Mouse (Mus musculus) lung, postnatal 0 days (tissue): Measurements from ENCODE around the gene Mypop. TPM values are rescaled to one million over a fixed set of nuclear protein-coding genes. Genes with fewer than 3 reads are reported as not detected.
A peak's percentile ranks its signal among the peaks of the same experiment; 100 is the strongest.

Experiments used
- ATAC-seq: fragments of 200-750 bp; cut with Nextera tagmentation; 2 replicates; pipeline ENCODE4 v1.8.0; 2017; ENCODE audit warnings: moderate library complexity
- DNase-seq: peaks from one replicate; pipeline ENCODE4 v3.0.0-alpha.2; 2016; ENCODE audit warnings: low spot score
- H3K27ac ChIP-seq: fragments of 300-500 bp; sonication (generic); 2 replicates; pipeline ENCODE4 v1.5.1; 2014; ENCODE audit warnings: antibody characterized with exemption, mild to moderate bottlenecking, low read length, mixed read lengths
- H3K27me3 ChIP-seq: fragments of 300-500 bp; sonication (generic); replicated peaks from 2 replicates; pipeline ENCODE4 v1.6.1; 2014; ENCODE audit warnings: low read length, mixed read lengths; ENCODE audit not compliant: insufficient read depth
- H3K36me3 ChIP-seq: fragments of 300-500 bp; sonication (generic); 2 replicates; pipeline ENCODE4 v1.6.1; 2014; ENCODE audit warnings: low read length, mixed read lengths; ENCODE audit not compliant: insufficient read depth
- H3K4me1 ChIP-seq: fragments of 300-500 bp; sonication (generic); 2 replicates; pipeline ENCODE4 v1.6.1; 2014; ENCODE audit warnings: antibody characterized with exemption, low read depth, low read length, mixed read lengths; ENCODE audit not compliant: insufficient read depth
- H3K4me2 ChIP-seq: fragments of 300-500 bp; sonication (generic); replicated peaks from 2 replicates; pipeline ENCODE4 v1.6.1; 2014; ENCODE audit warnings: low read depth, mild to moderate bottlenecking, low read length, moderate library complexity, mixed read lengths
- H3K4me3 ChIP-seq: fragments of 300-500 bp; sonication (generic); 2 replicates; pipeline ENCODE4 v1.5.1; 2014; ENCODE audit warnings: low read depth, low read length
- H3K9ac ChIP-seq: fragments of 300-500 bp; sonication (generic); replicated peaks from 2 replicates; pipeline ENCODE4 v1.6.1; 2014; ENCODE audit warnings: low read depth, mild to moderate bottlenecking
- H3K9me3 ChIP-seq: fragments of 300-500 bp; sonication (generic); 2 replicates; pipeline ENCODE4 v1.6.1; 2016; ENCODE audit warnings: low read length, mixed read lengths
- CTCF ChIP-seq: IDR thresholded peaks from 2 replicates; pipeline ENCODE4 v1.5.1; 2016; ENCODE audit warnings: antibody characterized with exemption, mild to moderate bottlenecking
- EP300 ChIP-seq: IDR thresholded peaks from 2 replicates; pipeline ENCODE4 v1.6.1; 2016; ENCODE audit warnings: antibody characterized with exemption, mild to moderate bottlenecking, control low read depth
- WGBS: fragments of 180-500 bp; shearing (Covaris S2); extraction: QIAGEN DNeasy Blood & Tissue Kit; methylation state at CpG from one replicate; pipeline ENCODE4 v1.1.7; 2014; 5-methylcytosine and 5-hydroxymethylcytosine counted together
- polyA plus RNA-seq: library from polyadenylated mRNA; unstranded; fragments of >200 nt; fragmentation: Nextera tagmentation; extraction: Ambion mirVana; gene quantifications from 2 replicates; pipeline ENCODE4 v1.2.1, GENCODE M21; 2015

Gene Mypop
- polyA plus RNA-seq: 2.3 and 2.6 TPM in 2 replicates

DNA sequence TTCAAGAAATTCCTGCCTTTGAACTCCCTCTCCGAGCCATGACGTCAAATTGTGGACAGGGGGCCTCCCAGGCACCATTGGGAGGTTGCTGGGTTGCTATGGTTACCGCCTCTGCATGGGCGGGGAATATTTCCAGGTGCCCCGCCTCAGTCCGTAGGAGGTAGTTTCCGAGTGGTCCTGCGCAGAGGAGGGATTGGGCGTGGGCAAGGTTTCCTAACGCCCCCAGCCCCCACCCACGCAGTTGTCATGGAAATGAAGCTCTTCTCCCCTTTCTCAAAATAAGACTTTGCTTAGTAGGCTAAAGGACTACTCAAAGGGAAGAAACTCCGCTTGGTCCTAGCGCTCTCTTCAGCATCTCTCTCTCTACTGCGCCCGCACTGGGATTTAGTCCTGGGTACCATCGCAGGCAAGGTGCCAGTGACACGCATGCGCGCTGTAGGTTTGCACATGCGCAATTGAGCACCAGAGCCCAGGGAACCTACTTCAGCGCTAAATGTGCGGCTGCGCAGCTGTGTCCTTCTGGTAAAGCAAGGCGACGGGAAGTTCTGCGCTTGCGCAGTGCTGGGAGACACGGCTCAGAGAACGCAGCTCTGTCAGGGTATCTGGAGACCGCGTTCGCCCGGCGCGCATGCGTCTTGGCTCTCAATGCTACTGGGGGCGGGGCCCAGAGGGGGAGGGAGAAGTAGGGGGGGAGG, at the start of gene Mypop:
Gene Mypop, plus strand, starts transcription at position 645 of the 695 bp plus-strand sequence.
- Histone ChIP-seq H3K36me3 (no peaks in the 10 kb centered on the region), H3K9me3 (no peaks in the 10 kb centered on the region), H3K4me3 (peak within 1 kb of the TSS; percentile 37), H3K4me1 (peaks cover 12% of the 10 kb centered on the region), H3K9ac (no peak within 1 kb of the TSS), H3K27ac (no peak within 1 kb of the TSS), H3K4me2 (peak within 1 kb of the TSS; percentile 67), H3K27me3 (0 out of 2 replicates have a peak, but pooled peaks cover 4% of the 10 kb centered on the region)
- peak; percentile 95 for ATAC-seq
- peak; percentile 100 for DNase-seq
- TF ChIP-seq CTCF: 0 out of 2 replicates have a peak, but pooled peaks have one; percentile 9
- no peak for TF ChIP-seq EP300
- under 1% methylated on average over 36 of the region's 37 CpGs for WGBS

GRCm38 (mm10) chr7:18942376-18942775, 48.7 kb upstream of the Mypop start:
- ATAC-seq: no peak
- Histone ChIP-seq H3K9me3 (no peaks in the 10 kb centered on the region), H3K36me3 (no peaks in the 10 kb centered on the region), H3K27ac (no peak overlapping the region), H3K9ac (no peak overlapping the region), H3K4me3 (no peak overlapping the region), H3K4me2 (no peak overlapping the region), H3K27me3 (no peaks in the 10 kb centered on the region), H3K4me1 (no peaks in the 10 kb centered on the region)
- WGBS: 33% methylated on average over 1 of the region's 1 CpGs
- DNase-seq: no peak
- TF ChIP-seq EP300 (no peak), CTCF (no peak)

DNA sequence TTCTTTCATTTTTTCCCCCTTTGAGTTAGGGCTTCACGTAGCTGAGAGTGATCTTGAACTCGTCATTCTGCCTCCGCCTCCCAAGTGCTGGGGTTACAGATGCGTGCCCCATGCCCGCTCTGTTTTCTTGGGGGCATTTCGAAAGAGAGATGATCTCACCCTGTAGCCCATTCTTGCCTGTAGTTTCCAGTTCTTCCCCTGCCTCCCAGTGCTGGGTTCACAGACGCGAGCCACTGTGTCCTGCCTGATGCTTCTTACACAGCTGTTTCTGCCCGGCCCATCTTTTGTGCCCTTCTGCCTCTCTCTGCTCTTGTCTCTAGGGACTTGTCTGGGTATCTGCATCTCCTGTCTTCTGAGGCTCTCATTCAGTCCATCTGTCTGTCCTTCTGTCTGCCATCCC, 48.2 kb upstream of the Mypop start:
- 65% methylated on average over 9 of the region's 9 CpGs for WGBS
- Histone ChIP-seq H3K27me3 (no peaks in the 10 kb centered on the region), H3K36me3 (no peaks in the 10 kb centered on the region), H3K9ac (no peak overlapping the region), H3K4me3 (no peak overlapping the region), H3K4me2 (no peak overlapping the region), H3K9me3 (no peaks in the 10 kb centered on the region), H3K4me1 (no peaks in the 10 kb centered on the region), H3K27ac (no peak overlapping the region)
- no peak for DNase-seq
- ATAC-seq: no peak
- TF ChIP-seq EP300: no peak
- no peak for TF ChIP-seq CTCF

- Histone ChIP-seq H3K4me3 (no peak overlapping the region), H3K27ac (peak overlapping the region; percentile 79), H3K36me3 (no peaks in the 10 kb centered on the region), H3K9me3 (no peaks in the 10 kb centered on the region), H3K9ac (no peak overlapping the region), H3K4me1 (no peaks in the 10 kb centered on the region), H3K27me3 (no peaks in the 10 kb centered on the region), H3K4me2 (no peak overlapping the region)
- 46% methylated on average over 6 of the region's 6 CpGs for WGBS
- no peak for TF ChIP-seq CTCF
- peak; percentile 98 for TF ChIP-seq EP300
- DNase-seq (peak; percentile 78), ATAC-seq (peak; percentile 96)
Observed at GRCm38 (mm10) chr7:18948151-18948550, 42.9 kb upstream of the Mypop start.

DNA sequence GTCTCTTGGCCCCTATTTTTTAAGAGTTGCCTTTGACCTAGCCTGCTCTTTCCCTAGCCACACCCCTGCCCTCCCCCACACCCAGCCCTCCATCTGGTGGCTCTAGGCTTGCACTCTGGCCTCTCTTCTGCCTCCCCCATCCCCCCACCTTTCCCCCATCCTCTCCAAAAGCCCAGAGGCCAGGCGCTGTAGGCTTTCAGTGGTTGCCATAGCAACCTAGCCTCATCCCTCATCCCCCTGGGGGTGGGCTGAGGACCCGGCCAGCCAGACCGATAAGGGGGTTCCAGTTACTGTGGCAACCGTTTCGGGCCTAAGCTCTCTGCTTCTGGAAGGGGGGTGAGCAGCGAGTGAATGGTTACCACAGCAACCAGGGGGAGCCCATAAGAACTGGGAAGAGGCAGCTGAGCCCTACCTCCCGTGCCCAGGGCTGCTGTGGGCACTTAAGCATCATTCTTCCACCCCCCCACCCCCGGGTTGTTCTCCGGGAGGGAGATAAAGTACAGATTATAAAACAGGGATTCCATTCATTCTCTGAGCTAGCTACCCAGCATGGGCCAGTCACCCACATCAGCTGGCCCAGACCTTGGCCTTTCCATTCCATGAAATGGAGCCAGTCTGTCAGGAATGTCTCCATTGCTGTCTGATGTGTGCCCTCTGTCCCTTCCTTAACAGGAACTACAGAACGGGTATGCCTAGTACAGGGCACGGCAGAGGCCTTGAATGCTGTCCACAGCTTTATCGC, 41.1 kb upstream of the Mypop start:
- Histone ChIP-seq H3K4me3 (no peak overlapping the region), H3K36me3 (no peaks in the 10 kb centered on the region), H3K4me2 (no peak overlapping the region), H3K9ac (no peak overlapping the region), H3K27ac (peak overlapping the region; percentile 33; the same call in 1 of the 2 replicates), H3K9me3 (no peaks in the 10 kb centered on the region), H3K27me3 (no peaks in the 10 kb centered on the region), H3K4me1 (no peaks in the 10 kb centered on the region)
- DNase-seq (no peak), ATAC-seq (no peak)
- 25% methylated on average over 11 of the region's 12 CpGs for WGBS
- no peak for TF ChIP-seq CTCF
- no peak for TF ChIP-seq EP300

GRCm38 (mm10) chr7:18950523-18951315, 40.3 kb upstream of the Mypop start:
- TF ChIP-seq EP300: peak; percentile 93
- TF ChIP-seq CTCF: no peak
- ATAC-seq (0 out of 2 replicates have a peak, but pooled peaks have one; percentile 25), DNase-seq (peak; percentile 12)
- 27% methylated on average over 18 of the region's 18 CpGs for WGBS
- Histone ChIP-seq H3K36me3 (no peaks in the 10 kb centered on the region), H3K27ac (peak overlapping the region; percentile 33; the same call in 1 of the 2 replicates), H3K4me2 (no peak overlapping the region), H3K27me3 (no peaks in the 10 kb centered on the region), H3K4me3 (no peak overlapping the region), H3K4me1 (no peaks in the 10 kb centered on the region), H3K9ac (no peak overlapping the region), H3K9me3 (no peaks in the 10 kb centered on the region)
